Mouse (Mus musculus): ENCODE measurements around the gene Ptgs1.

Ptgs1 gene

DNA sequence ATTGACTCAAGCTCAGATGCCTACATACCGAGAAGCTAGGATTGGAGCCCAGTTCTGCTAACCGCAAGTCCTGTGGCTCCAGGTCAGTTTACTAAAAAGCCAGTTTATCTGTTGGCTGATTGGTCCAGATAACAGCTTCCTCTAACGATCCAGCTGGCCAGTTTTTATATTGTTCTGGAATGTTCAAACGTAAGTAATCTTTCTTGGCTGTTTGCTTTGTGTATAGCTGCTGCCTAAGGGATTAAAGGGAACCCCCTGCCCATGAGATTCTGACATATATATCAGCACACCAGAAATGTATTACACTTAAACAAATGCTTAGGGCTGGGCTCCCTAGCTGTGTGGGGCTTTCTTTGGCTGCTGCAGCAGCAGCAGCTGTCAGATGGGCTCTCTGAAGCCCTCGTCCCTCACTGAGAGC is 13.7 kb downstream of the Ptgs1 start:
- H3K9me3 ChIP-seq (ENCODE audit: low read length), result no peaks in the 10 kb centered on the region
- H3K4me3 ChIP-seq (replicated peaks; ENCODE audit: low read length), result no peak overlapping the region
- H3K36me3 ChIP-seq (ENCODE audit: insufficient read depth, low read length), result no peaks in the 10 kb centered on the region
- H3K27me3 ChIP-seq (ENCODE audit: insufficient read depth, low read length), result peaks cover 23% of the 10 kb centered on the region
- H3K4me1 ChIP-seq (replicated peaks; ENCODE audit: low read depth, low read length), result no peaks in the 10 kb centered on the region; the same call in 1 of the 2 replicates
- TF ChIP-seq POU5F1 (IDR thresholded peaks at IDR 0.05; ENCODE audit: borderline replicate concordance, low read length), result no peak
- TF ChIP-seq CTCF (conservative IDR thresholded peaks at IDR 0.05; ENCODE audit: low read length), result no peak
- no peak for TF ChIP-seq NANOG (IDR thresholded peaks at IDR 0.05; ENCODE audit: borderline replicate concordance, low read length)

GRCm38 (mm10) chr2:36244705-36245104 is 14.5 kb downstream of the Ptgs1 start:
- H3K27me3 ChIP-seq (ENCODE audit: insufficient read depth, low read length), result peaks cover 23% of the 10 kb centered on the region
- no peaks in the 10 kb centered on the region for H3K36me3 ChIP-seq (ENCODE audit: insufficient read depth, low read length)
- H3K4me1 ChIP-seq (replicated peaks; ENCODE audit: low read depth, low read length), result no peaks in the 10 kb centered on the region; the same call in 1 of the 2 replicates
- TF ChIP-seq CTCF (conservative IDR thresholded peaks at IDR 0.05; ENCODE audit: low read length), result no peak
- TF ChIP-seq POU5F1 (IDR thresholded peaks at IDR 0.05; ENCODE audit: borderline replicate concordance, low read length), result no peak
- no peak for TF ChIP-seq NANOG (IDR thresholded peaks at IDR 0.05; ENCODE audit: borderline replicate concordance, low read length)
- no peak overlapping the region for H3K4me3 ChIP-seq (replicated peaks; ENCODE audit: low read length)
- no peaks in the 10 kb centered on the region for H3K9me3 ChIP-seq (ENCODE audit: low read length)

DNA sequence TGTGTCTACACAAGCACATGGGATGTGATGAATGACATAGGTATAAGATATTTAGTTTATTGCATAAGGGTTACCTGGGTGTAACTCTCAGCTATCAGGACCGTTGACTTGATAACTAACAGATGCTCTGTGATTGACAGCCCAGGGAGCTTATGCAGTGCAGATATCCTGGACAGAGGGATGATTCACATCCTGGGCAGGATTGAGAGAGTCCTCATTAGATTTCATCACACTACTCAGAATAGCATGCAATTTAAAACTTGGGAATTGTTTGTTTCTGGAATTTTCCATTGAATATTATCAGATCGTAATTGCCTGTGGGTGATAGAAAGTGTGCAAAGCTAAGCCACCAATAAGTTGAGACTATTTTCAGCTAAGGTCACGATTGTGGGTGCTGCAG is 17.7 kb downstream of the Ptgs1 start:
- H3K27me3 ChIP-seq (ENCODE audit: insufficient read depth, low read length), result peaks cover 10% of the 10 kb centered on the region
- no peaks in the 10 kb centered on the region; the same call in 1 of the 2 replicates for H3K4me1 ChIP-seq (replicated peaks; ENCODE audit: low read depth, low read length)
- H3K36me3 ChIP-seq (ENCODE audit: insufficient read depth, low read length), result no peaks in the 10 kb centered on the region
- TF ChIP-seq NANOG (IDR thresholded peaks at IDR 0.05; ENCODE audit: borderline replicate concordance, low read length), result no peak
- TF ChIP-seq CTCF (conservative IDR thresholded peaks at IDR 0.05; ENCODE audit: low read length), result no peak
- TF ChIP-seq POU5F1 (IDR thresholded peaks at IDR 0.05; ENCODE audit: borderline replicate concordance, low read length), result no peak
- no peak overlapping the region for H3K4me3 ChIP-seq (replicated peaks; ENCODE audit: low read length)
- H3K9me3 ChIP-seq (ENCODE audit: low read length), result no peaks in the 10 kb centered on the region

- no peak for TF ChIP-seq NANOG (IDR thresholded peaks at IDR 0.05; ENCODE audit: borderline replicate concordance, low read length)
- TF ChIP-seq POU5F1 (IDR thresholded peaks at IDR 0.05; ENCODE audit: borderline replicate concordance, low read length), result no peak
- TF ChIP-seq CTCF (conservative IDR thresholded peaks at IDR 0.05; ENCODE audit: low read length), result no peak
- Histone ChIP-seq H3K4me1 (replicated peaks; ENCODE audit: low read depth, low read length) (no peaks in the 10 kb centered on the region), H3K27me3 (ENCODE audit: insufficient read depth, low read length) (no peaks in the 10 kb centered on the region), H3K36me3 (ENCODE audit: insufficient read depth, low read length) (no peaks in the 10 kb centered on the region), H3K9me3 (ENCODE audit: low read length) (no peaks in the 10 kb centered on the region), H3K4me3 (replicated peaks; ENCODE audit: low read length) (no peak overlapping the region)
Observed at GRCm38 (mm10) chr2:36251156-36251555, 20.9 kb downstream of the Ptgs1 start.

DNA sequence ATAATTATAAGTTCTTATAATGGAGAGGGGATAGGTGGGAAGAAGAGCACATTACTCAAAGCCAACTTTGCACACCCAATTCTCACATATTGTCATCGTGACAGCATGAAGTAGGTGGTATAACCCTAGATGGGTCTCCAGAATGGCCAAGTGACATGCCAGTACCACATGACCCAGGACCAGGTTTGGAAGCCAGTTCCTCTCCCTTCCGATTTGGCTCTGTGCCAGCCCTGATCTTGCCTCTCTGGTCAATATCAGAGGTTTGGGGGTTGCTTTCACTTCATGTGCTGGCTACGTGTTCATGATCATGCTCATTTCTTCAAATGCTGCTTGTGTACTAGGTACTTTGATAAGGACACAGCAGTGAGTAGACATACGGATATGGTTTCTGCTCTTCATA is 22.3 kb downstream of the Ptgs1 start:
- Histone ChIP-seq H3K27me3 (ENCODE audit: insufficient read depth, low read length) (no peaks in the 10 kb centered on the region), H3K4me3 (replicated peaks; ENCODE audit: low read length) (no peak overlapping the region), H3K9me3 (ENCODE audit: low read length) (no peaks in the 10 kb centered on the region), H3K4me1 (replicated peaks; ENCODE audit: low read depth, low read length) (no peaks in the 10 kb centered on the region), H3K36me3 (ENCODE audit: insufficient read depth, low read length) (no peaks in the 10 kb centered on the region)
- no peak for TF ChIP-seq NANOG (IDR thresholded peaks at IDR 0.05; ENCODE audit: borderline replicate concordance, low read length)
- no peak for TF ChIP-seq POU5F1 (IDR thresholded peaks at IDR 0.05; ENCODE audit: borderline replicate concordance, low read length)
- TF ChIP-seq CTCF (conservative IDR thresholded peaks at IDR 0.05; ENCODE audit: low read length), result no peak

DNA sequence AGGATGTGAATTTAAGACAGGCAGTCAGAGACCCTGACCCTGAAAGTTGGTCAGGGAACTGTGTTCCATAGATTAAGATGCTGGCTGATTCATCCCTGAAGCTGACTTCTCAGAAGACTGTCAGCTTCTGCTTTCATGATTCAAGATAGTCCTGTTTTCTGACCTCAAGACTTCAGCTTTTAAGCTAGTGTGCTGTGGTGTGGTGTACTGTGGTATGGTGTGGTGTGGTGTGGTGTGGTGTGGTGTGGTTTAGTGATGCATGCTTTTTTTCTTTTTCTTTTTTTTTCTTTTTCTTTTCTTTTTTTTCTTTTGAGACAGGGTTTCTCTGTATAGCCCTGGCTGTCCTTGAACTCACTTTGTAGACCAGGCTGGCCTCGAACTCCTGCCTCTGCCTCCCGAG is 24.2 kb downstream of the Ptgs1 start:
- Histone ChIP-seq H3K4me1 (replicated peaks; ENCODE audit: low read depth, low read length) (no peaks in the 10 kb centered on the region), H3K4me3 (replicated peaks; ENCODE audit: low read length) (no peak overlapping the region), H3K36me3 (ENCODE audit: insufficient read depth, low read length) (no peaks in the 10 kb centered on the region), H3K9me3 (ENCODE audit: low read length) (no peaks in the 10 kb centered on the region), H3K27me3 (ENCODE audit: insufficient read depth, low read length) (no peaks in the 10 kb centered on the region)
- TF ChIP-seq CTCF (conservative IDR thresholded peaks at IDR 0.05; ENCODE audit: low read length) (no peak), NANOG (IDR thresholded peaks at IDR 0.05; ENCODE audit: borderline replicate concordance, low read length) (no peak), POU5F1 (IDR thresholded peaks at IDR 0.05; ENCODE audit: borderline replicate concordance, low read length) (no peak)

- no peaks in the 10 kb centered on the region for H3K36me3 ChIP-seq (ENCODE audit: insufficient read depth, low read length)
- H3K4me1 ChIP-seq (replicated peaks; ENCODE audit: low read depth, low read length), result no peaks in the 10 kb centered on the region
- TF ChIP-seq CTCF (conservative IDR thresholded peaks at IDR 0.05; ENCODE audit: low read length) (no peak), POU5F1 (IDR thresholded peaks at IDR 0.05; ENCODE audit: borderline replicate concordance, low read length) (no peak), NANOG (IDR thresholded peaks at IDR 0.05; ENCODE audit: borderline replicate concordance, low read length) (no peak)
- H3K9me3 ChIP-seq (ENCODE audit: low read length), result no peaks in the 10 kb centered on the region
- no peaks in the 10 kb centered on the region for H3K27me3 ChIP-seq (ENCODE audit: insufficient read depth, low read length)
- no peak overlapping the region for H3K4me3 ChIP-seq (replicated peaks; ENCODE audit: low read length)
Observed at GRCm38 (mm10) chr2:36256931-36257330, 26.7 kb downstream of the Ptgs1 start.

GRCm38 (mm10) chr2:36259382-36259781 is 29.2 kb downstream of the Ptgs1 start:
- TF ChIP-seq NANOG (IDR thresholded peaks at IDR 0.05; ENCODE audit: borderline replicate concordance, low read length) (no peak), POU5F1 (IDR thresholded peaks at IDR 0.05; ENCODE audit: borderline replicate concordance, low read length) (no peak), CTCF (conservative IDR thresholded peaks at IDR 0.05; ENCODE audit: low read length) (no peak)
- no peaks in the 10 kb centered on the region for H3K4me1 ChIP-seq (replicated peaks; ENCODE audit: low read depth, low read length)
- H3K4me3 ChIP-seq (replicated peaks; ENCODE audit: low read length), result no peak overlapping the region
- no peaks in the 10 kb centered on the region for H3K9me3 ChIP-seq (ENCODE audit: low read length)
- no peaks in the 10 kb centered on the region for H3K27me3 ChIP-seq (ENCODE audit: insufficient read depth, low read length)
- no peaks in the 10 kb centered on the region for H3K36me3 ChIP-seq (ENCODE audit: insufficient read depth, low read length)
